Mouse (Mus musculus) forebrain, postnatal 0 days (tissue): ENCODE results near the gene Ptpn1. TPM values are rescaled to one million over a fixed set of nuclear protein-coding genes. Genes with fewer than 3 reads are reported as not detected.

Source experiments
- ATAC-seq: fragments of 200-750 bp; cut with Nextera tagmentation; 2 replicates; pipeline ENCODE4 v1.8.0; 2017; ENCODE audit warnings: mild to moderate bottlenecking, moderate library complexity
- DNase-seq: peaks from one replicate; pipeline ENCODE4 v3.0.0-alpha.2; 2015
- H3K27ac ChIP-seq: fragments of 300-500 bp; sonication (generic); 2 replicates; pipeline ENCODE4 v1.5.1; 2014; ENCODE audit warnings: low read depth, mild to moderate bottlenecking, antibody characterized with exemption, low read length, moderate library complexity, mixed read lengths
- H3K27me3 ChIP-seq: fragments of 300-500 bp; sonication (generic); 2 replicates; pipeline ENCODE4 v1.6.1; 2014; ENCODE audit warnings: mild to moderate bottlenecking, low read length, mixed read lengths; ENCODE audit not compliant: insufficient read depth
- H3K36me3 ChIP-seq: fragments of 300-500 bp; sonication (generic); 2 replicates; pipeline ENCODE4 v1.6.1; 2014; ENCODE audit warnings: mild to moderate bottlenecking, moderate library complexity; ENCODE audit not compliant: insufficient read depth
- H3K4me1 ChIP-seq: fragments of 300-500 bp; sonication (generic); 2 replicates; pipeline ENCODE4 v1.6.1; 2014; ENCODE audit warnings: antibody characterized with exemption; ENCODE audit not compliant: insufficient read depth
- H3K4me2 ChIP-seq: fragments of 300-500 bp; sonication (generic); 2 replicates; pipeline ENCODE4 v1.6.1; 2014; ENCODE audit warnings: low read depth, mild to moderate bottlenecking, moderate library complexity
- H3K4me3 ChIP-seq: fragments of 300-500 bp; sonication (generic); 2 replicates; pipeline ENCODE4 v1.5.1; 2014; ENCODE audit warnings: low read depth, low read length, mixed read lengths
- H3K9ac ChIP-seq: fragments of 300-500 bp; sonication (generic); 2 replicates; pipeline ENCODE4 v1.6.1; 2014; ENCODE audit warnings: mild to moderate bottlenecking
- H3K9me3 ChIP-seq: fragments of 300-500 bp; sonication (generic); 2 replicates; pipeline ENCODE4 v1.6.1; 2016; ENCODE audit warnings: low read length
- CTCF ChIP-seq: sonication (generic); IDR thresholded peaks from 2 replicates; pipeline ENCODE4 v1.5.1; 2016; ENCODE audit warnings: antibody characterized with exemption, control low read depth, low read depth
- WGBS: fragments of 180-500 bp; shearing (Covaris S2); extraction: QIAGEN DNeasy Blood & Tissue Kit; methylation state at CpG from one replicate; pipeline ENCODE4 v1.1.7; 2014; 5-methylcytosine and 5-hydroxymethylcytosine counted together
- polyA plus RNA-seq: library from polyadenylated mRNA; unstranded; fragments of >200 nt; fragmentation: Nextera tagmentation; extraction: Ambion mirVana; gene quantifications from 2 replicates; pipeline ENCODE4 v1.2.1, GENCODE M21; 2015
- total RNA-seq: library from RNA; depleted of rRNA; stranded (reverse); fragments of >200 nt; gene quantifications from 2 replicates; pipeline ENCODE4 v1.2.3, GENCODE M21; 2014; rRNA removed

Ptpn1 gene
- total and polyA plus RNA-seq, 2 experiments from 2014 or later: 47.0 to 75.4 TPM

GRCm38 (mm10) chr2:168016951-168017391, 85.1 kb downstream of the Ptpn1 start:
- peak; percentile 69 for DNase-seq
- ATAC-seq: peak; percentile 25; the same call in 1 of the 2 replicates
- Histone ChIP-seq H3K4me1 (no peaks in the 10 kb centered on the region; the same call in 1 of the 2 replicates), H3K4me3 (no peak overlapping the region), H3K36me3 (no peaks in the 10 kb centered on the region), H3K27ac (no peak overlapping the region), H3K9ac (no peak overlapping the region), H3K27me3 (no peaks in the 10 kb centered on the region), H3K4me2 (no peak overlapping the region), H3K9me3 (no peaks in the 10 kb centered on the region)
- TF ChIP-seq CTCF: peak; percentile 89
- WGBS: 12% methylated on average over 5 of the region's 5 CpGs

GRCm38 (mm10) chr2:168019201-168019715, 87.4 kb downstream of the Ptpn1 start:
- H3K27me3 ChIP-seq: no peaks in the 10 kb centered on the region
- no peak overlapping the region for H3K4me2 ChIP-seq
- H3K4me3 ChIP-seq: no peak overlapping the region
- H3K9me3 ChIP-seq: no peaks in the 10 kb centered on the region
- no peaks in the 10 kb centered on the region for H3K36me3 ChIP-seq
- peak; percentile 55; the same call in 1 of the 2 replicates for ATAC-seq
- 44% methylated on average over 9 of the region's 9 CpGs for WGBS
- H3K9ac ChIP-seq: no peak overlapping the region
- H3K4me1 ChIP-seq: no peaks in the 10 kb centered on the region; the same call in 1 of the 2 replicates
- DNase-seq: peak; percentile 61
- TF ChIP-seq CTCF: no peak
- no peak overlapping the region for H3K27ac ChIP-seq

GRCm38 (mm10) chr2:168023763-168024402, 92.0 kb downstream of the Ptpn1 start:
- no peak overlapping the region for H3K9ac ChIP-seq
- ATAC-seq: no peak
- H3K27me3 ChIP-seq: no peaks in the 10 kb centered on the region
- no peak overlapping the region for H3K27ac ChIP-seq
- no peaks in the 10 kb centered on the region; the same call in 1 of the 2 replicates for H3K4me1 ChIP-seq
- no peaks in the 10 kb centered on the region for H3K36me3 ChIP-seq
- no peak overlapping the region for H3K4me3 ChIP-seq
- DNase-seq: no peak
- WGBS: 71% methylated on average over 3 of the region's 3 CpGs
- no peaks in the 10 kb centered on the region for H3K9me3 ChIP-seq
- no peak overlapping the region for H3K4me2 ChIP-seq
- TF ChIP-seq CTCF: no peak

- no peak overlapping the region for H3K9ac ChIP-seq
- no peaks in the 10 kb centered on the region for H3K36me3 ChIP-seq
- H3K27me3 ChIP-seq: no peaks in the 10 kb centered on the region
- peak; percentile 36 for DNase-seq
- H3K27ac ChIP-seq: no peak overlapping the region
- no peak overlapping the region for H3K4me2 ChIP-seq
- TF ChIP-seq CTCF: no peak
- peak; percentile 29; the same call in 1 of the 2 replicates for ATAC-seq
- no peak overlapping the region for H3K4me3 ChIP-seq
- H3K9me3 ChIP-seq: no peaks in the 10 kb centered on the region
- WGBS: 56% methylated on average over 12 of the region's 12 CpGs
- no peaks in the 10 kb centered on the region for H3K4me1 ChIP-seq
Observed at GRCm38 (mm10) chr2:168025174-168025573, 93.3 kb downstream of the Ptpn1 start.

GRCm38 (mm10) chr2:168025882-168026281, 94.0 kb downstream of the Ptpn1 start:
- WGBS: 93% methylated on average over 8 of the region's 8 CpGs
- no peak overlapping the region for H3K27ac ChIP-seq
- H3K9ac ChIP-seq: no peak overlapping the region
- DNase-seq: no peak
- no peaks in the 10 kb centered on the region for H3K27me3 ChIP-seq
- H3K4me2 ChIP-seq: no peak overlapping the region
- no peak for ATAC-seq
- no peaks in the 10 kb centered on the region for H3K4me1 ChIP-seq
- no peak overlapping the region for H3K4me3 ChIP-seq
- no peaks in the 10 kb centered on the region for H3K9me3 ChIP-seq
- H3K36me3 ChIP-seq: no peaks in the 10 kb centered on the region
- peak; percentile 44 for TF ChIP-seq CTCF

- no peak overlapping the region for H3K4me2 ChIP-seq
- no peaks in the 10 kb centered on the region for H3K4me1 ChIP-seq
- H3K9ac ChIP-seq: no peak overlapping the region
- H3K9me3 ChIP-seq: no peaks in the 10 kb centered on the region
- no peak overlapping the region for H3K27ac ChIP-seq
- 66% methylated on average over 3 of the region's 3 CpGs for WGBS
- DNase-seq (no peak), ATAC-seq (no peak)
- no peak overlapping the region for H3K4me3 ChIP-seq
- no peaks in the 10 kb centered on the region for H3K27me3 ChIP-seq
- no peaks in the 10 kb centered on the region for H3K36me3 ChIP-seq
- TF ChIP-seq CTCF: no peak
Observed at GRCm38 (mm10) chr2:168026467-168026866, 94.6 kb downstream of the Ptpn1 start.

GRCm38 (mm10) chr2:168028376-168028775, 96.5 kb downstream of the Ptpn1 start:
- Histone ChIP-seq H3K9me3 (no peaks in the 10 kb centered on the region), H3K27me3 (no peaks in the 10 kb centered on the region), H3K9ac (no peak overlapping the region), H3K4me1 (no peaks in the 10 kb centered on the region), H3K36me3 (no peaks in the 10 kb centered on the region), H3K4me2 (no peak overlapping the region), H3K27ac (no peak overlapping the region), H3K4me3 (no peak overlapping the region)
- 97% methylated on average over 3 of the region's 3 CpGs for WGBS
- DNase-seq: no peak
- no peak for ATAC-seq
- TF ChIP-seq CTCF: 0 out of 2 replicates have a peak, but pooled peaks have one; percentile 3

Other genes with a start within 250 kb of the Ptpn1 start
- gene Cebpb, start 243.1 kb upstream of the Ptpn1 start, total RNA-seq: 4.2 and 5.7 TPM in 2 replicates
- 4.3 and 4.5 TPM in 2 replicates for gene Cebpb, start 243.1 kb upstream of the Ptpn1 start, polyA plus RNA-seq
- gene Tmem189, start 242.2 kb upstream of the Ptpn1 start, total RNA-seq: 37.7 and 39.5 TPM in 2 replicates
- 33.7 and 38.4 TPM in 2 replicates for gene Tmem189, start 242.2 kb upstream of the Ptpn1 start, polyA plus RNA-seq
- gene Ripor3, start 78.6 kb downstream of the Ptpn1 start, total RNA-seq: 0.29 and 0.69 TPM in 2 replicates
- gene Ripor3, start 78.6 kb downstream of the Ptpn1 start, polyA plus RNA-seq: 0.19 and 0.39 TPM in 2 replicates
- 4.2 and 5.3 TPM in 2 replicates for gene Pard6b, start 148.9 kb downstream of the Ptpn1 start, total RNA-seq
- gene Pard6b, start 148.9 kb downstream of the Ptpn1 start, polyA plus RNA-seq: 2.8 and 4.1 TPM in 2 replicates